ENCODE assay signal across 27 mouse cellular contexts in genomic region chr8:72145511-72145910, GRCm38 (mm10). TPM values are rescaled to one million over a fixed set of nuclear protein-coding genes. Genes with fewer than 3 reads are reported as not detected.
DNase-seq lines count a peak whose midpoint lies in the region; ATAC-seq and TF ChIP-seq lines count a peak whose summit lies in the region.
"Had no signal": no experiment of that assay in that cellular context is flagged by ENCODE, and none has a peak within 500 bp of the region (broad histone marks: within the 10 kb centered on the region; RNA-seq: fewer than 3 reads in every experiment).

No protein-coding gene starts in this region.

- WGBS in heart, embryonic 12.5 days: 85% methylated on average over 3 of the region's 3 CpGs
- 72% methylated on average over 3 of the region's 3 CpGs for WGBS in lung, postnatal 0 days
- WGBS in hindbrain, postnatal 0 days: 89% methylated on average over 3 of the region's 3 CpGs

- H3K4me2 ChIP-seq in heart, embryonic 12.5 days: no peak overlapping the region
- no peak overlapping the region for H3K4me2 ChIP-seq in lung, postnatal 0 days (replicated peaks; ENCODE audit: low read depth, low read length)
- H3K4me2 ChIP-seq in hindbrain, postnatal 0 days (ENCODE audit: low read depth, low read length): no peak overlapping the region
- H3K4me2 ChIP-seq: embryonic facial prominence, embryonic 15.5 days; midbrain, embryonic 15.5 days; stomach, embryonic 15.5 days had no signal

- no peak overlapping the region for H3K9ac ChIP-seq in heart, embryonic 12.5 days
- no peak overlapping the region for H3K9ac ChIP-seq in lung, postnatal 0 days (replicated peaks; ENCODE audit: low read depth)
- no peak overlapping the region for H3K9ac ChIP-seq in hindbrain, postnatal 0 days (replicated peaks; ENCODE audit: low read length)
- H3K9ac ChIP-seq: embryonic facial prominence, embryonic 15.5 days; midbrain, embryonic 15.5 days; stomach, embryonic 15.5 days had no signal

- no peak for ATAC-seq in heart, embryonic 12.5 days (ENCODE audit: insufficient number of reproducible peaks, low FRiP score)
- ATAC-seq in lung, postnatal 0 days: peak; percentile 43; the same call in 1 of the 2 replicates
- ATAC-seq in megakaryocyte, adult 5-6 weeks (ENCODE audit: poor library complexity, severe bottlenecking): peak; percentile 46
- no peak for ATAC-seq in hindbrain, postnatal 0 days
- ATAC-seq: hindbrain, embryonic 16.5 days; midbrain, embryonic 15.5 days had no signal

- peaks cover 93% of the 10 kb centered on the region for H3K36me3 ChIP-seq in heart, embryonic 12.5 days
- H3K36me3 ChIP-seq in lung, postnatal 0 days (ENCODE audit: insufficient read depth, low read length): peaks cover 81% of the 10 kb centered on the region
- H3K36me3 ChIP-seq in hindbrain, postnatal 0 days (ENCODE audit: insufficient read depth, low read length): peaks cover 65% of the 10 kb centered on the region

- TF ChIP-seq CTCF in lung, postnatal 0 days (IDR thresholded peaks at IDR 0.05): no peak
- no peak for TF ChIP-seq CTCF in hindbrain, postnatal 0 days (IDR thresholded peaks at IDR 0.05; ENCODE audit: low read depth)

- H3K27me3 ChIP-seq in heart, embryonic 12.5 days (replicated peaks): no peaks in the 10 kb centered on the region
- no peaks in the 10 kb centered on the region for H3K27me3 ChIP-seq in lung, postnatal 0 days (replicated peaks; ENCODE audit: insufficient read depth, low read length)
- no peaks in the 10 kb centered on the region for H3K27me3 ChIP-seq in hindbrain, postnatal 0 days (ENCODE audit: insufficient read depth, low read length)
- H3K27me3 ChIP-seq: embryonic facial prominence, embryonic 15.5 days; midbrain, embryonic 15.5 days; stomach, embryonic 15.5 days had no signal

- peaks cover 38% of the 10 kb centered on the region for H3K4me1 ChIP-seq in heart, embryonic 12.5 days (replicated peaks)
- H3K4me1 ChIP-seq in lung, postnatal 0 days (ENCODE audit: insufficient read depth, low read depth, low read length): peaks cover 4% of the 10 kb centered on the region; the same call in 1 of the 2 replicates
- no peaks in the 10 kb centered on the region for H3K4me1 ChIP-seq in hindbrain, postnatal 0 days (ENCODE audit: insufficient read depth, low read length)
- H3K4me1 ChIP-seq: embryonic facial prominence, embryonic 15.5 days; forebrain, embryonic 10.5 days; midbrain, embryonic 15.5 days had no signal

- H3K27ac ChIP-seq in heart, embryonic 12.5 days (ENCODE audit: poor library complexity, severe bottlenecking): 0 out of 2 replicates have a peak overlapping the region, but pooled peaks have one; percentile 51
- peak overlapping the region; percentile 35; the same call in 1 of the 2 replicates for H3K27ac ChIP-seq in lung, postnatal 0 days (ENCODE audit: low read length)
- no peak overlapping the region for H3K27ac ChIP-seq in hindbrain, postnatal 0 days
- H3K27ac ChIP-seq: embryonic facial prominence, embryonic 15.5 days; forebrain, embryonic 10.5 days; heart, adult 2 months; midbrain, embryonic 15.5 days; stomach, embryonic 15.5 days had no signal

- no peaks in the 10 kb centered on the region for H3K9me3 ChIP-seq in heart, embryonic 12.5 days (replicated peaks)
- no peaks in the 10 kb centered on the region for H3K9me3 ChIP-seq in lung, postnatal 0 days (ENCODE audit: low read length)
- H3K9me3 ChIP-seq in hindbrain, postnatal 0 days (ENCODE audit: low read length): no peaks in the 10 kb centered on the region
- H3K9me3 ChIP-seq: embryonic facial prominence, embryonic 15.5 days; forebrain, embryonic 10.5 days; midbrain, embryonic 15.5 days; stomach, embryonic 15.5 days had no signal

- no peak overlapping the region for H3K4me3 ChIP-seq in heart, embryonic 12.5 days
- H3K4me3 ChIP-seq in lung, postnatal 0 days (ENCODE audit: low read depth, low read length): no peak overlapping the region
- H3K4me3 ChIP-seq in hindbrain, postnatal 0 days (ENCODE audit: low read length): no peak overlapping the region
- H3K4me3 ChIP-seq: embryonic facial prominence, embryonic 15.5 days; forebrain, embryonic 10.5 days; heart, adult 2 months; midbrain, embryonic 15.5 days; stomach, embryonic 15.5 days had no signal

- no peak for DNase-seq in heart, adult 9 months (ENCODE audit: low spot score in 2 of 2)
- no peak for DNase-seq in lung, postnatal 0 days (ENCODE audit: low spot score)
- no peak for DNase-seq in lung, postnatal 36 days
- DNase-seq in urinary bladder, postnatal 36 days (ENCODE audit: low spot score in 2 of 2): no peak
- DNase-seq in hindbrain, postnatal 0 days (ENCODE audit: low spot score): no peak
- no peak for DNase-seq in spleen, postnatal 4 days (ENCODE audit: low spot score in 2 of 2)
- DNase-seq: cerebellum, adult 2 months; cerebellum, postnatal 36 days; kidney, adult 11 months; right cerebral cortex, postnatal 25 days had no signal

- no peak for TF ChIP-seq EP300 in lung, postnatal 0 days (IDR thresholded peaks at IDR 0.05)

RNA-seq across cellular contexts. Expression of gene Tpm4, which starts 10.7 kb away (rescaled TPM):
- 399 and 414 TPM in 2 replicates for polyA plus RNA-seq in heart, embryonic 12.5 days (2016; fragmentation: Nextera tagmentation; extraction: Ambion mirVana)
- polyA plus RNA-seq in lung, postnatal 0 days (2015; fragmentation: Nextera tagmentation; extraction: Ambion mirVana): 585 and 648 TPM in 2 replicates
- 301 and 308 TPM in 2 replicates for total RNA-seq in megakaryocyte, adult 5-6 weeks (2015)
- 515 and 545 TPM in 2 replicates for total RNA-seq in megakaryocyte, adult 5-6 weeks (2017)
- total RNA-seq in hindbrain, postnatal 0 days (2014; rRNA removed): 76.2 and 83.2 TPM in 2 replicates
- polyA plus RNA-seq in hindbrain, postnatal 0 days (2015; fragmentation: Nextera tagmentation; extraction: Ambion mirVana): 124 and 127 TPM in 2 replicates

RNA-seq across cellular contexts. Expression of gene Rab8a, which starts 15.5 kb away (rescaled TPM):
- 72.5 and 77.5 TPM in 2 replicates for polyA plus RNA-seq in heart, embryonic 12.5 days (2016; fragmentation: Nextera tagmentation; extraction: Ambion mirVana)
- polyA plus RNA-seq in lung, postnatal 0 days (2015; fragmentation: Nextera tagmentation; extraction: Ambion mirVana): 67.3 and 68.0 TPM in 2 replicates
- 63.8 and 66.5 TPM in 2 replicates for total RNA-seq in megakaryocyte, adult 5-6 weeks (2015)
- total RNA-seq in megakaryocyte, adult 5-6 weeks (2017): 436 and 580 TPM in 2 replicates
- total RNA-seq in hindbrain, postnatal 0 days (2014; rRNA removed): 26.6 and 29.5 TPM in 2 replicates
- polyA plus RNA-seq in hindbrain, postnatal 0 days (2015; fragmentation: Nextera tagmentation; extraction: Ambion mirVana): 64.8 and 71.5 TPM in 2 replicates

RNA-seq across cellular contexts. Expression of gene Olfr374, which starts 38.7 kb away (rescaled TPM):
- 0.14 TPM in 1 of 2 replicates, not detected in the other for polyA plus RNA-seq in heart, embryonic 12.5 days (2016; fragmentation: Nextera tagmentation; extraction: Ambion mirVana)
- polyA plus RNA-seq in lung, postnatal 0 days (2015; fragmentation: Nextera tagmentation; extraction: Ambion mirVana): not detected in 2 replicates
- total RNA-seq in megakaryocyte, adult 5-6 weeks (2015): not detected in 2 replicates
- total RNA-seq in megakaryocyte, adult 5-6 weeks (2017): not detected in 2 replicates
- not detected in 2 replicates for total RNA-seq in hindbrain, postnatal 0 days (2014; rRNA removed)
- not detected in 2 replicates for polyA plus RNA-seq in hindbrain, postnatal 0 days (2015; fragmentation: Nextera tagmentation; extraction: Ambion mirVana)
- total RNA-seq: adrenal gland, postnatal 4 days; gastrocnemius, adult 8-10 months; heart, adult 2 months; heart, postnatal 25 days; layer of hippocampus, adult 18-20 months; layer of hippocampus, postnatal 25 days; left cerebral cortex, postnatal 14 days; megakaryocyte-erythroid progenitor cell, adult 5-6 weeks had no signal
- polyA plus RNA-seq: cerebellum, adult 2 months; forebrain, embryonic 10.5 days; heart, adult 2 months; kidney, embryonic 16.5 days; lung, embryonic 16.5 days; stomach, embryonic 15.5 days had no signal

RNA-seq across cellular contexts. Expression of gene Hsh2d, which starts 43.9 kb away (rescaled TPM):
- 0.09 TPM in 1 of 2 replicates, not detected in the other for polyA plus RNA-seq in heart, embryonic 12.5 days (2016; fragmentation: Nextera tagmentation; extraction: Ambion mirVana)
- polyA plus RNA-seq in lung, postnatal 0 days (2015; fragmentation: Nextera tagmentation; extraction: Ambion mirVana): 0.46 and 0.78 TPM in 2 replicates
- 8.3 and 12.3 TPM in 2 replicates for total RNA-seq in megakaryocyte, adult 5-6 weeks (2015)
- total RNA-seq in megakaryocyte, adult 5-6 weeks (2017): 6.7 and 6.9 TPM in 2 replicates
- not detected in 2 replicates for total RNA-seq in hindbrain, postnatal 0 days (2014; rRNA removed)
- 0.14 TPM in 1 of 2 replicates, not detected in the other for polyA plus RNA-seq in hindbrain, postnatal 0 days (2015; fragmentation: Nextera tagmentation; extraction: Ambion mirVana)
- total RNA-seq: adrenal gland, postnatal 4 days; gastrocnemius, adult 8-10 months; heart, adult 2 months; heart, postnatal 25 days; layer of hippocampus, postnatal 25 days; left cerebral cortex, postnatal 14 days had no signal
- polyA plus RNA-seq: embryonic facial prominence, embryonic 15.5 days; hindbrain, embryonic 16.5 days; kidney, embryonic 16.5 days; midbrain, embryonic 15.5 days had no signal

Comparison
In these comparisons a context has a peak if more than half of its experiments do, and no peak if none do; other contexts are left out.
1. ATAC-seq: peak in lung, postnatal 0 days (single experiment) and megakaryocyte, adult 5-6 weeks (single experiment); none in heart, embryonic 12.5 days (single experiment) and hindbrain, postnatal 0 days (single experiment).